Mouse (Mus musculus) heart, postnatal 0 days (tissue): ENCODE data around the gene Olfr437. TPM values are rescaled to one million over a fixed set of nuclear protein-coding genes. Genes with fewer than 3 reads are reported as not detected.
"Not testable (repeated sequence)": the region's sequence is repeated elsewhere in the genome, so short reads cannot be mapped to it uniquely, and the experiment has no call there.

Experiments
- ATAC-seq: fragments of 200-750 bp; cut with Nextera tagmentation; 2 replicates; pipeline ENCODE4 v1.8.0; 2017; ENCODE audit warnings: low read depth, moderate number of reproducible peaks, moderate library complexity; ENCODE audit not compliant: insufficient read depth
- DNase-seq: peaks from one replicate; pipeline ENCODE4 v3.0.0-alpha.2; 2016; ENCODE audit warnings: low spot score
- H3K27ac ChIP-seq: fragments of 300-500 bp; sonication (generic); 2 replicates; pipeline ENCODE4 v1.5.1; 2014; ENCODE audit warnings: low read depth, mild to moderate bottlenecking
- H3K27me3 ChIP-seq: fragments of 300-500 bp; sonication (generic); 2 replicates; pipeline ENCODE4 v1.6.1; 2014; ENCODE audit warnings: low read length, mixed read lengths; ENCODE audit not compliant: control insufficient read depth, insufficient read depth
- H3K36me3 ChIP-seq: fragments of 300-500 bp; sonication (generic); replicated peaks from 2 replicates; pipeline ENCODE4 v1.6.1; 2014; ENCODE audit warnings: low read length, mixed read lengths; ENCODE audit not compliant: control insufficient read depth, insufficient read depth
- H3K4me1 ChIP-seq: fragments of 300-500 bp; sonication (generic); 2 replicates; pipeline ENCODE4 v1.6.1; 2014; ENCODE audit warnings: antibody characterized with exemption; ENCODE audit not compliant: control insufficient read depth, insufficient read depth
- H3K4me2 ChIP-seq: fragments of 300-500 bp; sonication (generic); 2 replicates; pipeline ENCODE4 v1.6.1; 2014; ENCODE audit warnings: low read depth, mild to moderate bottlenecking, low read length, moderate library complexity
- H3K4me3 ChIP-seq: fragments of 300-500 bp; sonication (generic); 2 replicates; pipeline ENCODE4 v1.5.1; 2014; ENCODE audit warnings: low read depth, low read length
- H3K9ac ChIP-seq: fragments of 300-500 bp; sonication (generic); replicated peaks from 2 replicates; pipeline ENCODE4 v1.6.1; 2014; ENCODE audit warnings: low read depth, low read length, mixed read lengths
- H3K9me3 ChIP-seq: fragments of 300-500 bp; sonication (generic); replicated peaks from 2 replicates; pipeline ENCODE4 v1.6.1; 2016; ENCODE audit warnings: low read length; ENCODE audit not compliant: control insufficient read depth
- CTCF ChIP-seq: IDR thresholded peaks from 2 replicates; pipeline ENCODE4 v1.5.1; 2016; ENCODE audit warnings: antibody characterized with exemption, control low read depth, low read depth
- EP300 ChIP-seq: IDR thresholded peaks from 2 replicates; pipeline ENCODE4 v1.6.1; 2016; ENCODE audit warnings: antibody characterized with exemption, low read depth
- WGBS: fragments of 180-500 bp; shearing (Covaris S2); extraction: QIAGEN DNeasy Blood & Tissue Kit; methylation state at CpG from one replicate; pipeline ENCODE4 v1.1.7; 2014; 5-methylcytosine and 5-hydroxymethylcytosine counted together
- polyA plus RNA-seq: library from polyadenylated mRNA; unstranded; fragments of >200 nt; fragmentation: Nextera tagmentation; extraction: Ambion mirVana; gene quantifications from 2 replicates; pipeline ENCODE4 v1.2.1, GENCODE M21; 2015
- total RNA-seq: library from RNA; depleted of rRNA; stranded (reverse); fragments of >200 nt; gene quantifications from 2 replicates; pipeline ENCODE4 v1.2.3, GENCODE M21; 2014; ENCODE audit warnings: low replicate concordance; rRNA removed

The Olfr437 gene
- total RNA-seq (not detected in 2 replicates), polyA plus RNA-seq (not detected in 2 replicates)

- no peak within 1 kb of the TSS for H3K27ac ChIP-seq
- no peak within 1 kb of the TSS for H3K4me3 ChIP-seq
- no peaks in the 10 kb centered on the region for H3K4me1 ChIP-seq
- WGBS = 54% methylated on average over 3 of the region's 3 CpGs
- no peak within 1 kb of the TSS for H3K9ac ChIP-seq
- DNase-seq = no peak
- no peak for ATAC-seq
- no peak within 1 kb of the TSS for H3K4me2 ChIP-seq
- no peaks in the 10 kb centered on the region for H3K27me3 ChIP-seq
- no peaks in the 10 kb centered on the region for H3K36me3 ChIP-seq
- TF ChIP-seq EP300 = no peak
- TF ChIP-seq CTCF = no peak
- H3K9me3 ChIP-seq = no peaks in the 10 kb centered on the region
Observed at GRCm38 (mm10) chr6:43162982-43163381, at the start of gene Olfr437. Olfr437 (plus strand) TSS chr6:43163282.

GRCm38 (mm10) chr6:43146267-43146666 lies 16.8 kb upstream of the Olfr437 start, which contains the start of gene Olfr237-ps1:
Olfr237-ps1 (plus strand) TSS chr6:43146567.
- WGBS = 73% methylated on average over 2 of the region's 2 CpGs
- not testable (repeated sequence) for H3K4me3 ChIP-seq, ATAC-seq, H3K9me3 ChIP-seq, H3K27ac ChIP-seq, H3K4me1 ChIP-seq, H3K27me3 ChIP-seq, DNase-seq, H3K4me2 ChIP-seq, H3K36me3 ChIP-seq, H3K9ac ChIP-seq

GRCm38 (mm10) chr6:43159502-43159901 lies 3.6 kb upstream of the Olfr437 start:
- ATAC-seq (no peak), DNase-seq (no peak)
- Histone ChIP-seq H3K27ac (no peak overlapping the region), H3K4me1 (no peaks in the 10 kb centered on the region), H3K36me3 (no peaks in the 10 kb centered on the region), H3K27me3 (no peaks in the 10 kb centered on the region), H3K9ac (no peak overlapping the region), H3K9me3 (no peaks in the 10 kb centered on the region), H3K4me2 (no peak overlapping the region), H3K4me3 (no peak overlapping the region)
- 44% methylated on average over 1 of the region's 1 CpGs for WGBS
- no peak for TF ChIP-seq EP300
- TF ChIP-seq CTCF = no peak

GRCm38 (mm10) chr6:43167246-43167645 lies 4.2 kb downstream of the Olfr437 start:
- WGBS = 87% methylated on average over 4 of the region's 4 CpGs
- no peak overlapping the region for H3K4me2 ChIP-seq
- no peak for TF ChIP-seq EP300
- no peak for TF ChIP-seq CTCF
- H3K27ac ChIP-seq = no peak overlapping the region
- no peaks in the 10 kb centered on the region for H3K4me1 ChIP-seq
- DNase-seq (no peak), ATAC-seq (no peak)
- no peak overlapping the region for H3K4me3 ChIP-seq
- H3K9me3 ChIP-seq = no peaks in the 10 kb centered on the region
- no peaks in the 10 kb centered on the region for H3K36me3 ChIP-seq
- H3K27me3 ChIP-seq = no peaks in the 10 kb centered on the region
- H3K9ac ChIP-seq = no peak overlapping the region

- no peak within 1 kb of the TSS for H3K4me3 ChIP-seq
- no peaks in the 10 kb centered on the region for H3K27me3 ChIP-seq
- H3K9ac ChIP-seq = no peak within 1 kb of the TSS
- DNase-seq = no peak
- H3K36me3 ChIP-seq = no peaks in the 10 kb centered on the region
- WGBS = 62% methylated on average over 4 of the region's 4 CpGs
- no peak for ATAC-seq
- TF ChIP-seq EP300 = no peak
- H3K4me2 ChIP-seq = no peak within 1 kb of the TSS
- H3K4me1 ChIP-seq = no peaks in the 10 kb centered on the region
- no peaks in the 10 kb centered on the region for H3K9me3 ChIP-seq
- H3K27ac ChIP-seq = no peak within 1 kb of the TSS
Observed at GRCm38 (mm10) chr6:43171840-43172239, 8.8 kb downstream of the Olfr437 start, which contains the start of gene Olfr13. Olfr13 (plus strand) TSS chr6:43172140.

GRCm38 (mm10) chr6:43178129-43178528 lies 15.0 kb downstream of the Olfr437 start:
- no peak for TF ChIP-seq CTCF
- TF ChIP-seq EP300 = no peak
- Histone ChIP-seq H3K36me3 (no peaks in the 10 kb centered on the region), H3K9ac (no peak overlapping the region), H3K9me3 (no peaks in the 10 kb centered on the region), H3K27ac (no peak overlapping the region), H3K4me1 (no peaks in the 10 kb centered on the region), H3K4me2 (no peak overlapping the region), H3K27me3 (no peaks in the 10 kb centered on the region), H3K4me3 (no peak overlapping the region)
- 44% methylated on average over 1 of the region's 1 CpGs for WGBS
- DNase-seq (no peak), ATAC-seq (no peak)
